Mouse (Mus musculus): ENCODE results near the gene Eif2b3.

DNA sequence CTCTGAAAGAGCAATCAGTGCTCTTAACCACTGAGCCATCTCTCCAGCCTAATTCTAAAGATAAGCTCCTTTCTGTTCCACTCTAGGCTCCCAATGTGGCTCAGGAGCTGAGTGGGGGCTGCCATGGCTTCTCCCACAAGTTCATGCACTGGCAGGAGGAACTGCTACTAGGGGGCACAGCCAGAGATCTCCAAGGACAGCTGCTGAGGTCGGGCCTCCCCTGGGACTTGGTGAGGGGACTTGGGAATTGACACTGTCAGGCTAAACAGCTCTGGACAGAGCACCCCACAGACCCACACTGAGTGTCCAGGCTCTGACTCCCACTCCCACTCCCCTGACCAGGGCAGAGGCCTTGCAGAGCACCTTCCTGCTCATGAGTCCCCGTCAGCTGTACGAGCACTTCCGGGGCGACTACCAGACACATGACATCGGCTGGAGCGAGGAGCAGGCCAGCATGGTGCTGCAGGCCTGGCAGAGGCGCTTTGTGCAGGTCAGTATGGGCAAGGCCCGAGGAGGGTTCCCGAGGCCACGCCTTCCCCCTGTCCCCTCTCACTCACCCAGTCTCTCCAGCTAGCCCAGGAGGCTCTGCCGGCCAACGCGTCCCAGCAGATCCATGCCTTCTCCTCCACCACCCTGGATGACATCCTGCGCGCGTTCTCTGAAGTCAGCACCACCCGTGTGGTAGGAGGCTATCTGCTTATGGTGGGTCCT, 88.8 kb downstream of the Eif2b3 start:
- TF ChIP-seq CTCF (conservative IDR thresholded peaks at IDR 0.05; ENCODE audit: low read length) (no peak), NANOG (IDR thresholded peaks at IDR 0.05; ENCODE audit: borderline replicate concordance, low read length) (no peak), POU5F1 (IDR thresholded peaks at IDR 0.05; ENCODE audit: borderline replicate concordance, low read length) (no peak)
